Mouse (Mus musculus): ENCODE data around the gene Lypd5. TPM values are rescaled to one million over a fixed set of nuclear protein-coding genes. Genes with fewer than 3 reads are reported as not detected.

Gene Lypd5
- total RNA-seq (2023): not detected

DNA sequence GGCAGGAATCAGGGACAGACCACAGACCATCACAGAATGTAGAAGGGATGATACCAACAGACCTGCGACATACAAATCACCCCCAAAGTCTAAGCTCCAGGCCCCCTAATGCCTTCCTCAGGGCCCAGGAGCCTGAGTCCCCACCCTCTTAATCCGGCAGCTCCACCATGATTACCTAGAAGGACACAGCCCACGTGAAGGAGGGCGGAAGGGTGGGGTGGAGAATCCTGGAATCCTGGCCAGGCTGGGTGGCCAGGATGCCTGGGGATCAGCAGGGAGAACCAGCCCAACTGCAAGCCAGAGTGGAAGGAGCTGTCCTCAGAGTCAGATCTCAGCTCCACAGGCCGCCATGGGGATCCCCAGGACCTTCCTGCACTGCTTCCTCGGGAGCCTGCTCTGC lies at the start of gene Lypd5:
TSS of gene Lypd5 (plus strand) at position 301 of the 400 bp plus-strand sequence.

DNA sequence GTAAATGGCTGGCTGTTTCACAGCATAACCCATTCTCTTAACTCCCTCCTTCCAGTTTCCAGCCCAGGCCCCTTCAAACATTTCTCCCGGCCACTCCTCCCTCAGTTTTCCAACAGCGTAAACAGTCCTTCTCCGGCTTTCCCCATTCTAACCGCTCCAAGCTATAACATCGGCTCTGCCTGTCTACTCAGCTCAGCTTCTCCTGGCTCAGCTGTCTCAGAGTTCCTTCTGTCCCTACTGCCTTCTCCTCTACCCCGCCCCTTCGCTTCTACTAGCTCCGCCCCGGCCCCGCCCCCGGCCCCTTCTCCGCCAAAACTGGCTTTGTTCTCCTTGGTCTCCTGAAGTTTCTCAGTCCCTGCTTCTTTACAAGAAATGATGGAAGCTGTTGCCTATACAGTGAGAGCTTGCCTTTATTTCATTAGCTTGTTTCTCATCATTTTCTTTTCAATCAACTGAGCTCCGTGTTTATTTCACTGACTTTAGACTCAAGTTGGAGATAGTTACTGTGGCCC lies 48.2 kb upstream of the Lypd5 start, which contains the start of gene Zfp61:
TSS of gene Zfp61 (minus strand) at position 462 of the 512 bp plus-strand sequence.

DNA sequence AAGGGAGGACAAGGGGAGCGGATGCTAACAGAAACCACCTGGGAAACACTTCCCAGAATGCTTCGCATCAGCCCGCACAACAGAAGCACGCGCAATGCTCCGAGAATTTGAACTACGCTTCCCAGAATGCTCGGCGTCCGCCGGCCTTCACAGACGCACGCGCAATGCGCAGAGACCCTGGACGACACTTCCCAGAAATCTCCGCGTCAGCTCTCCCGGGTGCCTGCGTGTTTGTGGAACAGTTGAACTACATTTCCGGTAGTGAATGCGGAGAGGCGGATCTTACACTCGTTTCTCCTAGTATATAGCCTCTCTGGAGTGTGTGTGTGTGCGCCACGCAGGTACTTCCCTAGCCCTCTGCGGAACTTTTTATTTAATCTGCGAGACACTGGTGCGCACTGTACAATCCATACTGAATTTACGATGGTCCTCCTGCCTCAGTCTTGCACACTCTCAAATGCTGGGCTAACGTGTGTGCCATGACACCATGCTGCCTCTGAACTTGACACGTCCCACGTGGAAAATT lies 32.4 kb upstream of the Lypd5 start, which contains the start of gene Zfp94:
TSS of gene Zfp94 (minus strand) at position 100 of the 526 bp plus-strand sequence.

DNA sequence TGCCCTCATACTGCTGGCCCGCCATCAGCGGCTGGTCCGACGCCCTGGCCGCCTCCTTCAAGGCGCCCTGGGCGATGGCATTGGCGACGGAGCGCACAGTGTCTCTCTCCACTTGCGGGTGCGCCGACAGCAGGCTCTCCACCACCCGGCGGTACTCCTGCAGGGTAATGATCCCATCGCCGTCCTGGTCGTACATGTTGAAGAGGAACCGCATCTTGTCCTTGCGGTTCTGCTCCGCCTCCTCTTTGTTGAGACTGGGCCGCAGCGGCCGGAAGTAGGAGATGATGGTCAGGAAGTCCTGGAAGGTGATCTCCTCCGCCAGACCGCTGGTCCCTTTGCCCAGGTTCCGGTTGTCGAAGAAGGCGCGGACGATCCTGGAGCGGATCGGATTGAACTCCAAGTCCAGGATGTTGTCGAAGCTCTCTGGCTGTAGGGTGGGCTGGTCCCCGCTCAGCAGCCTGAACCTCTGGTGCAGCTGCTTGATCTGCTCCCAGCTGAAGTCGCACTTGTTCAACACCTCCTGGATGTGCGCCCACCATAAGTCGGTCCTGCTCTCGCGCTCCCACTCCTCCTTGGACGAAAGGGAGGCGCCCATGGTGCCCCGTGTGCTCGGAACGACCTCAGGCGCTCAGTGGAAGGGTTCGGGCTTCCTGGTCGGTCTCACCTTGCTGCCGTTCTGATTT lies 15.6 kb upstream of the Lypd5 start, which contains the start of gene Tescl:
TSS of gene Tescl (minus strand) at position 633 of the 683 bp plus-strand sequence.

DNA sequence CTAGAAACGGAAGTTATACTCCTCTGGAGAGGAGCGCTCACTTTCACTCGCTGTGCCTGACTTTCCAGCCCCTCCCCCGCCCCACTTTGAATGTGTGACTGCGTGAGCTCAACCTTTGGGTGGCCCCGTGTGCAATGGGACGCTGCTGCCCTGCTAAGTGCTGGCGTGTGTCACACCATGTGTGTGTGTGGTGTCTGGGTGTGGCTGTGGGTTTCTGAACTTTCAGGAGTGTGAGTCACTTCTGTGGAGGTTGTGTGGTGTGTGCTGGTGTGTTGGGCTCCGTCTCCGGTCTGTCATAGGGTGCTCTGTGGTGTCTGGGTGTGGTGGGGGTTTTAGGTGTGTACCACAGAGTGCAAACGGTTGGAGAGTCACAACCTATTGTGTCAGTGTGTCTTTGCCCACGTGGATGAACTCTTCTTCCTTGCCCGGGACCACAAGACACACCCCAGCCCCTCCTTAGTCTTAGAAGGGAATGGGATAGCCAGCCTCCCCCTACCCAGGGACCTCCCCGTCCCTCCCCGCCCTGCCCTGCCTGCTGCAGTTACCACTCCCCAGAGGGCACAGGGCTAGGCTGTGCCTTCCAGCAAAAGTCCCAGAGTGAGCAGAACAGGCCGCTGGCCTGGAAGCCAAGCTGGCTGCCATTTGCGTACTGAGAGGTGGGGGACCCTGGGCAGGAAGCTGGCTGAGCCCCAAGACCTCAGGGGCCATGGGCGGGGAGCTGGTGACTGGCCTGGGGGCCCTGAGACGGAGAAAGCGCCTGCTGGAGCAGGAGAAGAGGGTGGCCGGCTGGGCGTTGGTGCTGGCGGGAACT lies 20.9 kb downstream of the Lypd5 start, which contains the start of gene Kcnn4:
TSS of gene Kcnn4 (plus strand) at position 533 of the 811 bp plus-strand sequence.

DNA sequence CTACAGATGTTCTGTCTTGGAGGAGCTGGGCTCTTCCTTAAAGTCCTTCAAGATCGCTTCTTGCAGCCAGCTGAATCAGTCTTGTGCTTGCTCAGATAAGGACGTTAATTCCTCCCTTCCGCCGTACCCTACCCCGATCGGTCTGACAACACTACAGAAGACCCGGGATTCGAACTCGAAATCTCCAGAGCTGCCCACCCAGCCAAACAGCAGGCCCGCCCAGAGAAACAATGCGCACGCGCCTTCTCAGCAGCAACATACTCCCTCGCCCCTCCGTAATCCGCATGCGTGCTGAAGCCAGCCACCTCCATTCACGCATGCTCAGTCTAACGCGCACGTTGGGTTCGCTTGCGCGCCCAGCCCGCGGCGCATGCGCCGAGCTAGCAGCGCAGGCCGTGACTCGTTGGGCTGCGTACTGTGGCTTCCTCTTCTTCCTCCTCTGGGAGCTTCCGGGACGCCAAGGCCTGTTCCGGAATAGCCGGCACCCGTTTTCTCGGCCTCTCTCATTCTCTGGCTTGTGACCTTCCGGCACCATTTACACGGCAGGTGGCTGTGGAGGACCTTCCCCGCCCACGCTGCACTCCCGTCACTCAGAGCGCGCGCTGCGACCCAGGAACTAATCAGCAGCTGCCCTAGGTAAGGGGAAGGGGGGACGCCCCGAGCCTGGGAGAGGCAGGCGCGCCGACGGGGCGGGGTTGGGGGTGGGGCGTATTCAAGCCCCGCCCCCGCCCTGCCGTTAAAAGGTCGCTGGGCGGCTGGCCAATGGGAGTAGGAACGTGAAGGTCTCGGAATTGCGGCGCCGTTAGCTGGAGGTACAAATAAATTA lies 50.5 kb downstream of the Lypd5 start, which contains the start of gene Smg9:
TSS of gene Smg9 (plus strand) at position 364 of the 826 bp plus-strand sequence.

Other genes with a start within 250 kb of the Lypd5 start
- gene Zfp112, start 236.9 kb upstream of the Lypd5 start, total RNA-seq (2023): 1 to 10 TPM; 1.2 to 1.6 TPM
- gene Zfp235, start 215.0 kb upstream of the Lypd5 start, total RNA-seq (2023): 1 to 10 TPM; 2.8 to 4.7 TPM
- under 1 TPM; 0.29 to 0.33 TPM for gene Zfp114, start 174.1 kb upstream of the Lypd5 start, total RNA-seq (2023)
- gene Zfp111, start 137.8 kb upstream of the Lypd5 start, total RNA-seq (2023): 1 to 10 TPM; 2.9 to 3.2 TPM
- 1 to 10 TPM in 1 of 2 experiments, under 1 TPM in 1; 0.62 to 1.2 TPM for gene Zfp109, start 111.6 kb upstream of the Lypd5 start, total RNA-seq (2023)
- gene Zfp108, start 94.4 kb upstream of the Lypd5 start, total RNA-seq (2023): under 1 TPM; 0.29 to 0.33 TPM
- under 1 TPM; 0.15 to 0.44 TPM for gene Zfp93, start 78.8 kb upstream of the Lypd5 start, total RNA-seq (2023)
- 1 to 10 TPM; 3.4 to 6.4 TPM for gene Zfp61, start 48.0 kb upstream of the Lypd5 start, total RNA-seq (2023)
- gene Zfp94, start 32.5 kb upstream of the Lypd5 start, total RNA-seq (2023): 1 to 10 TPM; 1.1 to 1.3 TPM
- gene Tescl, start 15.3 kb upstream of the Lypd5 start, total RNA-seq (2023): under 1 TPM in 1 of 2 experiments, not detected in 1; 0.46 TPM
- gene Kcnn4, start 21.1 kb downstream of the Lypd5 start, total RNA-seq (2023): 10 to 100 TPM; 10.4 to 15.7 TPM
- gene Smg9, start 50.4 kb downstream of the Lypd5 start, total RNA-seq (2023): 10 to 100 TPM; 51.5 to 57.8 TPM
- gene Irgc1, start 103.1 kb downstream of the Lypd5 start, total RNA-seq (2023): 1 to 10 TPM; 2.1 to 2.6 TPM
- 1,000 to 10,000 TPM in 1 of 2 experiments, 100 to 1,000 TPM in 1; 962 to 1,297 TPM for gene Plaur, start 113.3 kb downstream of the Lypd5 start, total RNA-seq (2023)
- not detected for gene Cadm4, start 132.8 kb downstream of the Lypd5 start, total RNA-seq (2023)
- 1 to 10 TPM in 1 of 2 experiments, under 1 TPM in 1; 0.31 to 1.2 TPM for gene Zfp428, start 157.8 kb downstream of the Lypd5 start, total RNA-seq (2023)
- gene AC161166.1, start 163.3 kb downstream of the Lypd5 start, total RNA-seq (2023): not detected
- 1 to 10 TPM; 6.0 to 6.2 TPM for gene Irgq, start 181.5 kb downstream of the Lypd5 start, total RNA-seq (2023)
- not detected for gene Pinlyp, start 196.9 kb downstream of the Lypd5 start, total RNA-seq (2023)
- gene Xrcc1, start 197.1 kb downstream of the Lypd5 start, total RNA-seq (2023): 10 to 100 TPM; 27.4 to 33.8 TPM
- gene Ethe1, start 238.3 kb downstream of the Lypd5 start, total RNA-seq (2023): 10 to 100 TPM; 71.6 to 77.0 TPM
- under 1 TPM in 1 of 2 experiments, not detected in 1; 0.13 TPM for gene Zfp575, start 238.4 kb downstream of the Lypd5 start, total RNA-seq (2023)